Mouse (Mus musculus): ENCODE data around the gene Lrrc8c.
A peak's percentile ranks its signal among the peaks of the same experiment; 100 is the strongest.

The Lrrc8c gene

GRCm38 (mm10) chr5:105589119-105589518 is 69.9 kb downstream of the Lrrc8c start:
- DNase-seq (ENCODE audit: low read depth in 2 of 2, low spot score in 2 of 2): no peak

GRCm38 (mm10) chr5:105592396-105592795 is 73.2 kb downstream of the Lrrc8c start:
- DNase-seq (ENCODE audit: low read depth in 2 of 2, low spot score in 2 of 2): no peak

GRCm38 (mm10) chr5:105593630-105594029 is 74.4 kb downstream of the Lrrc8c start:
- DNase-seq (ENCODE audit: low read depth in 2 of 2, low spot score in 2 of 2): no peak

- peak; percentile 30 to 42 for DNase-seq (ENCODE audit: low read depth in 2 of 2, low spot score in 2 of 2)
Measured at GRCm38 (mm10) chr5:105598866-105599265, 79.7 kb downstream of the Lrrc8c start.

- no peak for DNase-seq (ENCODE audit: low read depth in 2 of 2, low spot score in 2 of 2)
Measured at GRCm38 (mm10) chr5:105599315-105599714, 80.1 kb downstream of the Lrrc8c start.

- no peak for DNase-seq (ENCODE audit: low read depth in 2 of 2, low spot score in 2 of 2)
Measured at GRCm38 (mm10) chr5:105600998-105601397, 81.8 kb downstream of the Lrrc8c start.

- no peak for DNase-seq (ENCODE audit: low read depth in 2 of 2, low spot score in 2 of 2)
Measured at GRCm38 (mm10) chr5:105602585-105602984, 83.4 kb downstream of the Lrrc8c start.

GRCm38 (mm10) chr5:105605736-105606135 is 86.5 kb downstream of the Lrrc8c start:
- no peak for DNase-seq (ENCODE audit: low read depth in 2 of 2, low spot score in 2 of 2)

- no peak for DNase-seq (ENCODE audit: low read depth in 2 of 2, low spot score in 2 of 2)
Measured at GRCm38 (mm10) chr5:105609683-105610082, 90.5 kb downstream of the Lrrc8c start.

- no peak for DNase-seq (ENCODE audit: low read depth in 2 of 2, low spot score in 2 of 2)
Measured at GRCm38 (mm10) chr5:105613002-105613401, 93.8 kb downstream of the Lrrc8c start.

- no peak for DNase-seq (ENCODE audit: low read depth in 2 of 2, low spot score in 2 of 2)
Measured at GRCm38 (mm10) chr5:105614000-105614399, 94.8 kb downstream of the Lrrc8c start.

GRCm38 (mm10) chr5:105614682-105615434 is 95.7 kb downstream of the Lrrc8c start:
- DNase-seq (ENCODE audit: low read depth in 2 of 2, low spot score in 2 of 2): no peak

- no peak for DNase-seq (ENCODE audit: low read depth in 2 of 2, low spot score in 2 of 2)
Measured at GRCm38 (mm10) chr5:105615871-105616454, 96.8 kb downstream of the Lrrc8c start.

- DNase-seq (ENCODE audit: low read depth in 2 of 2, low spot score in 2 of 2): no peak
Measured at GRCm38 (mm10) chr5:105616538-105616937, 97.3 kb downstream of the Lrrc8c start.

- DNase-seq (ENCODE audit: low read depth in 2 of 2, low spot score in 2 of 2): no peak
Measured at GRCm38 (mm10) chr5:105618510-105618909, 99.3 kb downstream of the Lrrc8c start.

- no peak for DNase-seq (ENCODE audit: low read depth in 2 of 2, low spot score in 2 of 2)
Measured at GRCm38 (mm10) chr5:105619666-105620065, 100.5 kb downstream of the Lrrc8c start.

- DNase-seq (ENCODE audit: low read depth in 2 of 2, low spot score in 2 of 2): no peak
Measured at GRCm38 (mm10) chr5:105620505-105621116, 101.4 kb downstream of the Lrrc8c start.

GRCm38 (mm10) chr5:105623074-105623713 is 104.0 kb downstream of the Lrrc8c start:
- no peak for DNase-seq (ENCODE audit: low read depth in 2 of 2, low spot score in 2 of 2)

- DNase-seq (ENCODE audit: low read depth in 2 of 2, low spot score in 2 of 2): no peak
Measured at GRCm38 (mm10) chr5:105624257-105624656, 105.1 kb downstream of the Lrrc8c start.

GRCm38 (mm10) chr5:105625504-105626150 is 106.4 kb downstream of the Lrrc8c start:
- no peak for DNase-seq (ENCODE audit: low read depth in 2 of 2, low spot score in 2 of 2)

GRCm38 (mm10) chr5:105626355-105626754 is 107.2 kb downstream of the Lrrc8c start:
- DNase-seq (ENCODE audit: low read depth in 2 of 2, low spot score in 2 of 2): no peak
